Mouse (Mus musculus) forebrain, embryonic 14.5 days (tissue): ENCODE results near the gene Exosc7. TPM values are rescaled to one million over a fixed set of nuclear protein-coding genes. Genes with fewer than 3 reads are reported as not detected.

ENCODE experiments used
- ATAC-seq: fragments of 200-750 bp; cut with Nextera tagmentation; 2 replicates; pipeline ENCODE4 v1.8.0; 2017; ENCODE audit warnings: mild to moderate bottlenecking, moderate library complexity
- DNase-seq: peaks from one replicate; pipeline ENCODE4 v3.0.0-alpha.2; 2015; ENCODE audit warnings: low spot score
- H3K27ac ChIP-seq: fragments of 300-500 bp; sonication (generic); 2 replicates; pipeline ENCODE4 v1.5.1; 2014; ENCODE audit warnings: low read depth, mild to moderate bottlenecking, control low read depth, low read length, moderate library complexity
- H3K27me3 ChIP-seq: fragments of 300-500 bp; sonication (generic); replicated peaks from 2 replicates; pipeline ENCODE4 v1.6.1; 2014; ENCODE audit warnings: low read length, control low read depth, mixed read lengths; ENCODE audit not compliant: control insufficient read depth, insufficient read depth
- H3K36me3 ChIP-seq: fragments of 300-500 bp; sonication (generic); 2 replicates; pipeline ENCODE4 v1.6.1; 2014; ENCODE audit warnings: low read length, control low read depth; ENCODE audit not compliant: control insufficient read depth, insufficient read depth
- H3K4me1 ChIP-seq: fragments of 300-500 bp; sonication (generic); 2 replicates; pipeline ENCODE4 v1.6.1; 2014; ENCODE audit warnings: antibody characterized with exemption, low read length, control low read depth; ENCODE audit not compliant: control insufficient read depth, insufficient read depth
- H3K4me2 ChIP-seq: fragments of 300-500 bp; sonication (generic); 2 replicates; pipeline ENCODE4 v1.6.1; 2014; ENCODE audit warnings: mild to moderate bottlenecking, control low read depth, low read length
- H3K4me3 ChIP-seq: fragments of 300-500 bp; sonication (generic); 2 replicates; pipeline ENCODE4 v1.5.1; 2014; ENCODE audit warnings: low read depth, low read length, control low read depth
- H3K9ac ChIP-seq: fragments of 300-500 bp; sonication (generic); 2 replicates; pipeline ENCODE4 v1.6.1; 2014; ENCODE audit warnings: mild to moderate bottlenecking, low read length, control low read depth, moderate library complexity
- H3K9me3 ChIP-seq: fragments of 300-500 bp; sonication (generic); replicated peaks from 2 replicates; pipeline ENCODE4 v1.6.1; 2016; ENCODE audit warnings: low read length, control low read depth, mixed read lengths; ENCODE audit not compliant: control insufficient read depth
- WGBS: fragments of 180-500 bp; shearing (Covaris S2); extraction: QIAGEN DNeasy Blood & Tissue Kit; methylation state at CpG from one replicate; pipeline ENCODE4 v1.1.7; 2014; 5-methylcytosine and 5-hydroxymethylcytosine counted together
- polyA plus RNA-seq: library from polyadenylated mRNA; unstranded; fragments of >200 nt; fragmentation: Nextera tagmentation; extraction: Ambion mirVana; gene quantifications from 2 replicates; pipeline ENCODE4 v1.2.1, GENCODE M21; 2014

The Exosc7 gene
- 103 and 108 TPM in 2 replicates for polyA plus RNA-seq

DNA sequence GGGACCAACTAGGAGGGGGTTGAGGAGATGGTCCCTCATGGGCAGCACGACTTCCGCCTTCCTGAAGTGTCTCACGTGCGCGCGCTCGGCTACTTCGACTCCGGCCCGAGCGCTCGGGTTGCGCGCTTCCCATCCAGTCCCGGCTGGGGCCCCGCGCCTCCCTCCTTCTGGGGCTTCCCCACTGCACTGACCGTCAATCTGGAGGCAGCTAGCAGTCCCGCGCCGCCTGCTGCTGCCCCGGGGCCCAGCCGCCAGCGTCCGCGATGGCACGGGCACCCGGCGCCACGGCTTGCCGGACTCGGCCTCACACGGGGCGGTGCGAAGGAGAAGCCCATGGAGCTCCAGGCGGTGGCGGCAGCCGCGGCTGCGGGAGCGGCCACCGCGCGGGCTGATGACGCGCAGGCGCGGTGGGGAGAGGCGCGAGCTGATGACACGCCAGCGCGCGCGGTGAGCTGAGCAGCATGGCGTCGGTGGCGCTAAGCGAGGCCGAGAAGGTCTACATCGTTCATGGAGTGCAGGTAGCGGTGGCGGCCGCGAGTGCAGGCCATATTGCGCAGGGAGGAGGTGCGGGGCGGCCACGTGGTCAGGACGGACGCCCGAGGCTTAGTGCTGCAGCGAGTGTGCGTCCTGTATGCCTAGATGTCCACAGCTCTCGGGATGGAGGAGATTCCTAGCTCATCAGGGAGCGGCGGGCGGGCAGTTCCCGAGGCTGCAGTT, at the start of gene Exosc7, which contains the start of gene Zdhhc3:
Gene Exosc7, plus strand, starts transcription at position 411 of the 717 bp plus-strand sequence.
Gene Zdhhc3, minus strand, starts transcription at position 401 of the 717 bp plus-strand sequence.
- ATAC-seq (peak; percentile 97), DNase-seq (peak; percentile 94)
- under 1% methylated on average over 74 of the region's 79 CpGs for WGBS
- Histone ChIP-seq H3K4me2 (peak within 1 kb of the TSS; percentile 79), H3K4me3 (peak within 1 kb of the TSS; percentile 81), H3K9ac (peak within 1 kb of the TSS; percentile 90), H3K9me3 (no peaks in the 10 kb centered on the region), H3K36me3 (peaks cover 7% of the 10 kb centered on the region; the same call in 1 of the 2 replicates), H3K27ac (peak within 1 kb of the TSS; percentile 91), H3K4me1 (peaks cover 13% of the 10 kb centered on the region), H3K27me3 (no peaks in the 10 kb centered on the region)

DNA sequence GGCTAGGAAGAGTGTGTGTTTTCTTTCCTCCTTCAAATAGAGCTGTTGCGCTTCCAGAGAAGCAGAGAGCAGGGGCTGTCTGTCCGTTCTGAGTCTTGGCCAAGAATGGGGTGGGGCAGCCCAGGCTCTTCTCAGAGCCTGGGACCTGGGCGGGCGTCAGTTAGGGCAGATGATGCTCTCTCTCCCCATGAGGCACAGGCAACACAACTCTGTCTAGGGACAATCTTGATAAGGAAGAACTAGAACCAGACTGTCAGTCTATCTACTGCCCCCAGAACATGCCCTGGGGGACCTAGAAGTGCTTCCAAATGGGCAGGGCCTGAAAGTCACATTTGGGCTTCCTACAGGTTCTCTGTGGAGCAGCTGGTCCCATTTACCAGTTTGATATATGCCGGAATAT, 33.9 kb upstream of the Exosc7 start:
- Histone ChIP-seq H3K36me3 (peaks cover 79% of the 10 kb centered on the region), H3K27me3 (no peaks in the 10 kb centered on the region), H3K9ac (no peak overlapping the region), H3K9me3 (no peaks in the 10 kb centered on the region), H3K4me3 (no peak overlapping the region), H3K27ac (no peak overlapping the region), H3K4me2 (no peak overlapping the region), H3K4me1 (no peaks in the 10 kb centered on the region)
- WGBS, result 92% methylated on average over 5 of the region's 5 CpGs
- DNase-seq, result no peak
- ATAC-seq, result no peak

DNA sequence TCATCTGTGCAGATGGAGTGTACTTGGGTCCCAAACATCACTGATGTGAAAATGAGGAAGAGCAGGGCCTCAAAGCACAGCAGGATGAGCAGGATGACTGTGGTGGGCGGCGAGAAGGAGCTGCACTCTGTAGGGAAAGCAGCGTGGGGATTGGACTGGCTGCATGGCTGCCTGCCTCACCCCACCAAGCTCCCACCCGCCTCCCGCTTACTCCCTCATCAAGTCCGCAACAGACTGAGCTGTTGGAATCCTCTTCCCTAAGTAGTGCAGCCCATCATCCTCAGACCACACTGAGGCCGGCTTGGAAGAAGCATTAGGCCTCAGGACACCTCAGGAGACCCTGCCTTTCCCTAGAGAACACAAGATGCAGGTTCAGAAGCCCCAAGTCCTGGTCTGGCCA, 32.7 kb upstream of the Exosc7 start:
- no peak overlapping the region for H3K9ac ChIP-seq

DNA sequence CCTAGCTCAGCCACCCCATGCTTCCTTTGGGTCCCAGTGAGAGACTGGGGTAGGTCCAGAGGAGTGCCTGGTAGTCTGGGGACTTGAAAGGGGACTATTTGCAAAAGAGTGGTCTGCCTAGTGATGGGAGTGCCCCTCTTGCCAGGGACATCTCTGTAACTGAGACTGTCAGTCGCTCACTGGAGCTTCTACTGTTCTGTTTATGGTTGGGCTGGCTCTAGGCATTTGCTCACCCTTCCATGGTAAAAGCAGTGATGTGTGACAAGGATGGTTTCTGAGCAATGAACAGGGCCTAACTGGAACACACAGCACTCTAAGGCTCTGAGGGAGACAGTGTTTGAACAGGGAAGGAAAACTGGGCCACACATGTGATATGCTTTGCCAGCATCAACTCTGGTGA, 32.2 kb upstream of the Exosc7 start:
- WGBS, result 75% methylated on average over 1 of the region's 1 CpGs
- H3K36me3 ChIP-seq, result peaks cover 84% of the 10 kb centered on the region

More for the DNA sequence above, 32.7 kb upstream of the Exosc7 start:
- Histone ChIP-seq H3K36me3 (peaks cover 84% of the 10 kb centered on the region), H3K4me3 (no peak overlapping the region), H3K27ac (no peak overlapping the region), H3K4me1 (no peaks in the 10 kb centered on the region), H3K4me2 (no peak overlapping the region), H3K27me3 (no peaks in the 10 kb centered on the region), H3K9me3 (no peaks in the 10 kb centered on the region)
- 90% methylated on average over 7 of the region's 7 CpGs for WGBS
- no peak for ATAC-seq
- DNase-seq, result no peak

DNA sequence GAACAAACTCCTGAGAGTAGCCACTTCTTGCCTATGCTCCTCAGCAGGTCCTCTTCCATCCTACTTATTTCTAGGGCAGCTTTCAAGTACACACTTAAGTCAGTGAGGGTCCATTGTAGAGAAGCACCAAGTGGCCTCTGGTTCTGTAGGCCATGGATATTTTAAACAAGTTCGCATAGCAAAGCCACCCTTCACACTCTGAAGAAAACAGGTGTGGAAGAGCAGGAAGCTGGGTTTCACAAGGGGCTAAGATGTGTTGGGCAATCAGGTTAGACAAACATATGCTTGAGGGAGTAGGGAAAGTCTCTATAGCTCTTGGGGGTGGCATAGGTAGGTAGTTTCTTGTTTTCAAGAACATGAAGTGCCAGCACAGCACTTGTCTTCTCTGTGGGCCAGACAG, 27.6 kb upstream of the Exosc7 start:
- no peaks in the 10 kb centered on the region for H3K9me3 ChIP-seq
- H3K4me2 ChIP-seq, result no peak overlapping the region
- no peaks in the 10 kb centered on the region for H3K27me3 ChIP-seq
- H3K4me1 ChIP-seq, result no peaks in the 10 kb centered on the region
- H3K4me3 ChIP-seq, result no peak overlapping the region
- H3K9ac ChIP-seq, result no peak overlapping the region
- ATAC-seq (no peak), DNase-seq (no peak)
- WGBS, result 84% methylated on average over 1 of the region's 1 CpGs
- no peak overlapping the region for H3K27ac ChIP-seq
- peaks cover 75% of the 10 kb centered on the region for H3K36me3 ChIP-seq

More for the DNA sequence above, 32.2 kb upstream of the Exosc7 start:
- Histone ChIP-seq H3K4me3 (no peak overlapping the region), H3K27ac (no peak overlapping the region), H3K4me1 (no peaks in the 10 kb centered on the region), H3K4me2 (no peak overlapping the region), H3K9ac (no peak overlapping the region), H3K9me3 (no peaks in the 10 kb centered on the region), H3K27me3 (no peaks in the 10 kb centered on the region)
- DNase-seq, result no peak
- no peak for ATAC-seq

DNA sequence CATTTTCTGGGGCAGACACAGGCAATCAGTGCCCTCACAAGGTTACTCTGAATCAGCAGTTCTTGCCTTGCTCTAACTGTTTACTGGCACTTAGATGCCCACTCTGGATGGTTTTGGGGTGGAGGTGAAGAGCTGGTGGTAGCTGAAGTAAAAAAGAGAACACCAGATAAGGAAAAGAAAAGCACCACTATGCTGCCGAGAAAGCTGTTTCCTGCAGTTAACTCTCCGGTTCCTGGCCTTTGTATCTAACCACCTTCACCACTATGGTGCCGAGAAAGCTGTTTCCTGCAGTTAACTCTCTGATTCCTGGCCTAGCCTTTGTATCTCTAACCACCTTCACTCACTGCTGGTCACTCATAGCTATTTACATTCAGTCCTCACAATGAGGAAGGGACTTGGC, 25.5 kb upstream of the Exosc7 start:
- H3K27ac ChIP-seq, result no peak overlapping the region
- DNase-seq (no peak), ATAC-seq (no peak)
- H3K4me1 ChIP-seq, result no peaks in the 10 kb centered on the region
- H3K4me2 ChIP-seq, result no peak overlapping the region
- no peak overlapping the region for H3K9ac ChIP-seq
- peaks cover 62% of the 10 kb centered on the region for H3K36me3 ChIP-seq
- WGBS, result 77% methylated on average over 3 of the region's 3 CpGs
- no peaks in the 10 kb centered on the region for H3K9me3 ChIP-seq
- H3K27me3 ChIP-seq, result no peaks in the 10 kb centered on the region
- H3K4me3 ChIP-seq, result no peak overlapping the region

DNA sequence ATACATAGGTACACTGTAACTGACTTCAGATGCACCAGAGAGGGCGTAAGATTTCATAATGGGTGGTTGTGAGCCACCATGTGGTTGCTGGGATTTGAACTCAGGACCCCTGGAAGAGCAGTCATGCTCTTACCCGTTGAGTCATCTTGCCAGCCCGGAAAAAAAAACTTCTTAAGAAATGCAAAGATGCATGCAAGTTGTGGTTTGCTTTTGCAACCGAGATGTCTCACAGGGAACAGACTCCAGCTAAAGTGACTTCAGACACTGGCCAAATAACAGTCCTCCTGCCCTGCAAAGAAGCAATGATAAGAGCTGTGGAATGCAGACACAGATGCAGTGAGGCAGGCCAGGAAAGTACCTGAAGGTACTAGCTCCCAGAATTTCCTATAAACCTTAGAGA, 22.2 kb upstream of the Exosc7 start:
- Histone ChIP-seq H3K9me3 (no peaks in the 10 kb centered on the region), H3K27ac (no peak overlapping the region), H3K9ac (no peak overlapping the region), H3K36me3 (peaks cover 46% of the 10 kb centered on the region), H3K4me2 (no peak overlapping the region), H3K27me3 (no peaks in the 10 kb centered on the region), H3K4me1 (no peaks in the 10 kb centered on the region), H3K4me3 (no peak overlapping the region)
- 93% methylated on average over 4 of the region's 4 CpGs for WGBS
- ATAC-seq (no peak), DNase-seq (no peak)

DNA sequence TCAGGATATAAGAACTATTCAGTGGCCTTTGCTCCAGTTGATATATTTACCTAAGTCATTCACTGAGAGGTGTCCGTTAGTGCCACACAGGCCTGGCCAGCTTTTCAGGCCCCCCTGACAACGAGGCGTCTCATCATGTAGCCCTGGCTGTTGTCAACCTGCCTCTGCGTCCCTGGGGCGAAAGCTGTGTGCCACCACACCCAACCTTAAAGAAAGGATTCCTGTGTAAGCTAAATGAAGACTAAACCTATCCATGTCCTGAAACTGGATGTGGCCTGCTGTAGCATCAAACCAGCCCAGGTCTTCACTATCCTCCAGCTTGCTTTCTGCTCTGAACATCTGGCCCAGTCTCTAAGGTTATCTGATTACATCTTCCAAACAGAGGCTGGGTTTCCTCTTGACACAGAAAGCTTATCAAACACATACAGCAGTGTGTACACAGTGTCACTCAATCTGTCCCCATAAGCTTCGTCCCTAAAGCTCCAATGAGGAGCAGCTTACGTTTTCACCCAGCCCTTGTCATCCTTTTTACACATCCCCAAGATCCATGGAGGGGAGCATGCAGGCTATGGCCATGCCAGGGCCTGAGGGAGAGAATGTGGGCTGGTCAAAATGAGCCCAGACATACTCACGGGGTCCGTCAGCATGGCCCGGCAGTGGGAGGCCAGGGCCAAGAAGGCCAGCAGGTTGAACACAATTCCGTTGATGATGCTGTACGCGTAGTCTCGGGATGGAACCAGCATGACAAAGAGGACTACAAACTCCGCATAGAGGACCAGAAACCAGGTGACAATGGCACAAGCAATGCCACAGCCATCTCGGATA, 13.2 kb upstream of the Exosc7 start:
- WGBS, result 94% methylated on average over 16 of the region's 16 CpGs
- no peak for DNase-seq
- H3K4me1 ChIP-seq, result no peaks in the 10 kb centered on the region
- no peaks in the 10 kb centered on the region for H3K9me3 ChIP-seq
- no peaks in the 10 kb centered on the region for H3K27me3 ChIP-seq
- ATAC-seq, result no peak
- no peak overlapping the region for H3K9ac ChIP-seq
- H3K4me3 ChIP-seq, result no peak overlapping the region
- peaks cover 68% of the 10 kb centered on the region for H3K36me3 ChIP-seq
- H3K27ac ChIP-seq, result no peak overlapping the region
- H3K4me2 ChIP-seq, result no peak overlapping the region

DNA sequence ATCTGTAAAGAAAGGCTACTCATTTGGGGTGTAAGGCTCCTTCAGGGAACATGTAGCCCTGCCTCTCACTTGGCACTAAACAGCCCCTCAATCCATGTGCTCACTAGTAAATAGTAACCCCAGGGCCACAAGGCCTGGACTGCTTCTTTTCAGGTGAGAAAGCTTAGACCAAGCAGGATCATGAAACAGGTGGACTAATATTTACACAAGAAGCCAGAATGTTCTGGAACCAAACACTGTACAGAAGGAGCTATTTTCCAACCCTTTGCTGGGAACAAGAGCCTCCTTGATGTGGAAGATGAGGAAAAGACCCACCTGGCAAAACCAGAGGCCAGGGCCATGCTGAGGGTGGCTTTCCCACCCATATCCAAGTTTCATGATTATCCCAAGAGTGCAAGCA, 9.6 kb upstream of the Exosc7 start:
- Histone ChIP-seq H3K4me3 (no peak overlapping the region), H3K4me1 (no peaks in the 10 kb centered on the region), H3K36me3 (peaks cover 44% of the 10 kb centered on the region), H3K27ac (no peak overlapping the region), H3K27me3 (no peaks in the 10 kb centered on the region), H3K9me3 (no peaks in the 10 kb centered on the region), H3K4me2 (no peak overlapping the region), H3K9ac (no peak overlapping the region)
- no peak for DNase-seq
- ATAC-seq, result no peak
